Mouse (Mus musculus): ENCODE results near the gene Hdhd5. TPM values are rescaled to one million over a fixed set of nuclear protein-coding genes. Genes with fewer than 3 reads are reported as not detected.

The Hdhd5 gene
- total and polyA plus RNA-seq, 3 experiments: 17.8 to 19.9 TPM; not detected in 1

DNA sequence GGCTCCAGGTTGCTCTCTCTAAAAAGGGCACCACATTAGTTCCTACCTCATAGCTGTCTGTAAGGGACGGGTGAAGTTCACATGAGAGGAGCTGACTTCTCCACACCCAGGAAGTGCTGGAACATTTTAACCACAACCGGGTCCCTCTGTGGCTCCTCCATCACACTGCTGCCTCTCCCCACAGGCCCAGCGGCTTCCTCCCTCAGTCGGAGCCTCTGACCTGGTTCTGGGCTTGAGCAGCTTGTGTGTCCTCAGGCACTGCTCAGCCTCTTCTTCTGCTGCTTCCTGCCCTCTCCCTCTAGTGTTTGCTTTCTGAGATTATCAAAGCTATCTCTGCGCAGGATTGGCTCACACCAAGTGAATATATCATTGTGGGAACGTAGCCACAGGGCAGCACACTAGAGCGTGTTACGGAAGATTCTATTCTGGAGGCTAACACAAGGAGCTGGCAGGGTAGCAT lies 45.0 kb downstream of the Hdhd5 start:
- Histone ChIP-seq H3K79me2 (ENCODE audit: control insufficient read depth, insufficient read depth, low read length, poor library complexity) (no peaks in the 10 kb centered on the region), H3K4me3 (ENCODE audit: control insufficient read depth in 1 of 2, insufficient read depth in 1 of 2, low read depth in 2 of 2, low read length in 2 of 2) (peak overlapping the region; percentile 11 to 13), H3K27me3 (ENCODE audit: control insufficient read depth in 1 of 2, insufficient read depth in 2 of 2, low read length in 2 of 2) (no peaks in the 10 kb centered on the region), H3K9me3 (replicated peaks; ENCODE audit: insufficient read depth, low read length) (no peaks in the 10 kb centered on the region), H3K27ac (ENCODE audit: control insufficient read depth, low read depth, low read length) (peak overlapping the region; percentile 15; the same call in 1 of the 2 replicates), H3K36me3 (ENCODE audit: control insufficient read depth in 1 of 2, insufficient read depth in 2 of 2, low read length in 2 of 2) (peaks cover 0 to 18% of the 10 kb centered on the region in 2 experiments; a peak in 3 of 4 replicates), H3K9ac (ENCODE audit: control insufficient read depth, low read depth, low read length, poor library complexity, severe bottlenecking) (peak overlapping the region; percentile 50), H3K4me1 (ENCODE audit: control insufficient read depth in 1 of 2, insufficient read depth in 2 of 2, low read length in 2 of 2) (peaks cover 9 to 18% of the 10 kb centered on the region in 2 experiments)
- peak; percentile 59 for DNase-seq (ENCODE audit: low read depth, low spot score)
- TF ChIP-seq MXI1 (IDR thresholded peaks at IDR 0.05; ENCODE audit: low read depth, low read length): peak; percentile 75
- TF ChIP-seq SIN3A (IDR thresholded peaks at IDR 0.05; ENCODE audit: low read length): peak; percentile 54
- TF ChIP-seq NRF1 (IDR thresholded peaks at IDR 0.05; ENCODE audit: insufficient read depth, low read depth, low read length, poor library complexity, severe bottlenecking): peak; percentile 31; the same call in 1 of the 2 replicates
- 0 out of 2 replicates have a peak, but pooled peaks have one; percentile 8 for TF ChIP-seq SMC3 (IDR thresholded peaks at IDR 0.05; ENCODE audit: low read depth, low read length)
- 0 out of 2 replicates have a peak, but pooled peaks have one; percentile 34 for TF ChIP-seq GATA1 (IDR thresholded peaks at IDR 0.05; ENCODE audit: low read depth, low read length)
- TF ChIP-seq POLR2A (IDR thresholded peaks at IDR 0.05; ENCODE audit: control insufficient read depth in 1 of 2, insufficient read depth in 1 of 2, low read depth in 1 of 2, low read length in 2 of 2, poor library complexity in 1 of 2): no peak

DNA sequence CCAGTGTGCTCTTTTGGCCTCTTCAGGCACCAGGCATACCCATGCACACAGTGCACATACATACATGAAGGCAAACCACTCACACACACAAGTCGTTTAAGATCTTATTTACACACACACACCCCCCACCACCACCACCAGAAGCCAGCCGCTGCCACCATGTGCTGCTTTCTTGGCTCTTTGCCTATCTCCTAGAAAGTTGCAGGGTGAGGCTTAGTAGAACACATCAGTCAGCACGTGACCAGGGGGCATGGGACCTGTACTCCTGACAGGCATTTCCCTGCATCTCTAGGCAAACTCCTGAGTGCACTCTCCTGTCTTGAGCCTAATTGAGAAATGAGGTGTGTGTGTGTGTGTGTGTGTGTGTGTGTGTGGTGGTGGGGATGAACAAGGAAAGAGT lies 46.1 kb downstream of the Hdhd5 start:
- Histone ChIP-seq H3K9ac (ENCODE audit: control insufficient read depth, low read depth, low read length, poor library complexity, severe bottlenecking) (peak overlapping the region; percentile 21), H3K9me3 (replicated peaks; ENCODE audit: insufficient read depth, low read length) (no peaks in the 10 kb centered on the region), H3K27ac (ENCODE audit: control insufficient read depth, low read depth, low read length) (peak overlapping the region; percentile 14; the same call in 1 of the 2 replicates), H3K79me2 (ENCODE audit: control insufficient read depth, insufficient read depth, low read length, poor library complexity) (no peaks in the 10 kb centered on the region), H3K4me3 (ENCODE audit: control insufficient read depth in 1 of 2, insufficient read depth in 1 of 2, low read depth in 2 of 2, low read length in 2 of 2) (0 out of 4 replicates have a peak overlapping the region, but pooled peaks of 1 of the 2 experiments have one; percentile 10), H3K4me1 (ENCODE audit: control insufficient read depth in 1 of 2, insufficient read depth in 2 of 2, low read length in 2 of 2) (peaks cover 9 to 18% of the 10 kb centered on the region in 2 experiments), H3K36me3 (ENCODE audit: control insufficient read depth in 1 of 2, insufficient read depth in 2 of 2, low read length in 2 of 2) (peaks cover 0 to 18% of the 10 kb centered on the region in 2 experiments; a peak in 3 of 4 replicates), H3K27me3 (ENCODE audit: control insufficient read depth in 1 of 2, insufficient read depth in 2 of 2, low read length in 2 of 2) (no peaks in the 10 kb centered on the region)
- DNase-seq (ENCODE audit: low read depth, low spot score): peak; percentile 85
- TF ChIP-seq POLR2A (IDR thresholded peaks at IDR 0.05; ENCODE audit: control insufficient read depth in 1 of 2, insufficient read depth in 1 of 2, low read depth in 1 of 2, low read length in 2 of 2, poor library complexity in 1 of 2): no peak
- peak; percentile 97 for TF ChIP-seq MXI1 (IDR thresholded peaks at IDR 0.05; ENCODE audit: low read depth, low read length)
- peak in 1 of 2 experiments; percentile 58; a peak in 2 of 4 replicates for TF ChIP-seq EP300 (IDR thresholded peaks at IDR 0.05; ENCODE audit: low read depth in 1 of 2, low read length in 2 of 2)
- no peak; the same call in 1 of the 2 replicates for TF ChIP-seq MAZ (IDR thresholded peaks at IDR 0.05; ENCODE audit: low read depth, low read length)
- peak; percentile 83 for TF ChIP-seq SIN3A (IDR thresholded peaks at IDR 0.05; ENCODE audit: low read length)
- peak; percentile 98 for TF ChIP-seq BHLHE40 (IDR thresholded peaks at IDR 0.05; ENCODE audit: borderline replicate concordance, low read depth, low read length)
- no peak for TF ChIP-seq NELFE (IDR thresholded peaks at IDR 0.05; ENCODE audit: low read depth, low read length)
- TF ChIP-seq JUND (IDR thresholded peaks at IDR 0.05; ENCODE audit: low read depth, low read length): no peak
- TF ChIP-seq CHD2 (IDR thresholded peaks at IDR 0.05; ENCODE audit: low read length): no peak
- peak; percentile 90 for TF ChIP-seq MYC (IDR thresholded peaks at IDR 0.05; ENCODE audit: low read depth, low read length)
- peak; percentile 59 for TF ChIP-seq GATA1 (IDR thresholded peaks at IDR 0.05; ENCODE audit: low read depth, low read length)
- no peak for TF ChIP-seq HCFC1 (IDR thresholded peaks at IDR 0.05; ENCODE audit: low read depth, low read length)
- TF ChIP-seq RAD21 (IDR thresholded peaks at IDR 0.05; ENCODE audit: low read depth, low read length): no peak
- no peak for TF ChIP-seq MEF2A (IDR thresholded peaks at IDR 0.05; ENCODE audit: extremely low read depth, insufficient replicate concordance, low read depth, low read length, poor library complexity, severe bottlenecking)
- TF ChIP-seq RCOR1 (IDR thresholded peaks at IDR 0.05; ENCODE audit: low read depth, low read length): peak; percentile 14; the same call in 1 of the 2 replicates
- TF ChIP-seq E2F4 (IDR thresholded peaks at IDR 0.05; ENCODE audit: borderline replicate concordance, low read depth, low read length): no peak
- 0 out of 2 replicates have a peak, but pooled peaks have one; percentile 46 for TF ChIP-seq TCF12 (IDR thresholded peaks at IDR 0.05; ENCODE audit: low read depth, low read length)
- TF ChIP-seq MAX (IDR thresholded peaks at IDR 0.05; ENCODE audit: low read length): peak; percentile 95
- no peak for TF ChIP-seq CTCF (IDR thresholded peaks at IDR 0.05 in 2 of 3, conservative IDR thresholded peaks at IDR 0.05 in 1 of 3; ENCODE audit: control insufficient read depth in 1 of 3, insufficient read depth in 1 of 3, low read depth in 2 of 3, low read length in 3 of 3, poor library complexity in 1 of 3, severe bottlenecking in 1 of 3)
- peak; percentile 88 for TF ChIP-seq ETS1 (IDR thresholded peaks at IDR 0.05; ENCODE audit: low read depth, low read length)
- peak; percentile 98 for TF ChIP-seq USF1 (IDR thresholded peaks at IDR 0.05; ENCODE audit: low read depth, low read length)
- TF ChIP-seq ZC3H11A (IDR thresholded peaks at IDR 0.05; ENCODE audit: low read depth, low read length): no peak
- peak; percentile 43; the same call in 1 of the 2 replicates for TF ChIP-seq TAL1 (IDR thresholded peaks at IDR 0.05; ENCODE audit: low read length)
- peak; percentile 45; the same call in 1 of the 2 replicates for TF ChIP-seq POLR2AphosphoS2 (IDR thresholded peaks at IDR 0.05; ENCODE audit: low read length)
- no peak for TF ChIP-seq POLR2AphosphoS5 (IDR thresholded peaks at IDR 0.05; ENCODE audit: borderline replicate concordance, low read depth, low read length)
- no peak for TF ChIP-seq KAT2A (conservative IDR thresholded peaks at IDR 0.05; ENCODE audit: low read depth, low read length)
- peak; percentile 67 to 88 for TF ChIP-seq USF2 (IDR thresholded peaks at IDR 0.05; ENCODE audit: borderline replicate concordance in 1 of 2, insufficient read depth in 1 of 2, low read depth in 1 of 2, low read length in 2 of 2)
